11 mouse cellular contexts compared by ENCODE assay signal in the genomic region with DNA sequence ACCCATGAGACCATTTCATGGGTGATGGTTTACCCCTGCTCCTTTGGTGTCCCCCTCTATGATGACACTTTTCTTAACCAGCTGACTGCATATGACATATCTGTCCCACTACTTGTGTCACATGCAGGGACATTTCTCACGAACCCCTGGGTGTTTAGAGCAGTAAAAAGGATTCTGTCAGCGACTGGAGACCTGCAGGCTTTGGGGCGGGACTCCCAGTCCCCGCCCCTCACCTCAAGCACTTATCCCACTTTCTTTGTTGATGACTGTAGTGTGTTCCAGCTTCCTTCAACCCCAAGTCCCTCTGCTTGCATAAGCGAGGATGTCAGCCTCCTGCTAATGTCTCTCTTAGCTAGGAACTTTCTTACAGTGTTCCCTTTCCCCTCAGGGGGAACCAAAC. TPM values are rescaled to one million over a fixed set of nuclear protein-coding genes. Genes with fewer than 3 reads are reported as not detected.
DNase-seq lines count a peak whose midpoint lies in the region; ATAC-seq and TF ChIP-seq lines count a peak whose summit lies in the region.
"Had no signal": no experiment of that assay in that cellular context is flagged by ENCODE, and none has a peak within 500 bp of the region (broad histone marks: within the 10 kb centered on the region; RNA-seq: fewer than 3 reads in every experiment).

No protein-coding gene starts in this region.

- DNase-seq in limb, embryonic 10.5 days (ENCODE audit: low spot score), result no peak
- no peak for DNase-seq in liver, embryonic 14.5 days (ENCODE audit: low read depth in 3 of 3, low spot score in 3 of 3)
- DNase-seq in left cerebral cortex, adult 8-10 months (ENCODE audit: low spot score in 2 of 2), result no peak
- DNase-seq in natural killer cell, adult 2 months (ENCODE audit: low spot score in 2 of 2), result no peak
- DNase-seq in cerebellum, postnatal 14 days, result no peak
- DNase-seq: kidney, postnatal 25 days; thymus, postnatal 25 days had no signal

- ATAC-seq in limb, embryonic 13.5 days (ENCODE audit: low FRiP score, low read depth), result no peak
- no peak for ATAC-seq in embryonic facial prominence, embryonic 12.5 days (ENCODE audit: insufficient number of reproducible peaks, insufficient read depth, low FRiP score, low TSS enrichment)
- ATAC-seq in liver, embryonic 14.5 days (ENCODE audit: insufficient read depth), result no peak
- no peak for ATAC-seq in stomach, embryonic 14.5 days (ENCODE audit: insufficient number of reproducible peaks, insufficient read depth, low FRiP score, low read depth)

- H3K9me3 ChIP-seq in limb, embryonic 13.5 days, result no peaks in the 10 kb centered on the region
- no peaks in the 10 kb centered on the region for H3K9me3 ChIP-seq in limb, embryonic 10.5 days (replicated peaks)
- no peaks in the 10 kb centered on the region for H3K9me3 ChIP-seq in embryonic facial prominence, embryonic 12.5 days
- no peaks in the 10 kb centered on the region for H3K9me3 ChIP-seq in liver, embryonic 14.5 days (ENCODE audit: control insufficient read depth, low read length)
- H3K9me3 ChIP-seq in stomach, embryonic 14.5 days (ENCODE audit: control insufficient read depth, low read depth, low read length), result no peaks in the 10 kb centered on the region

- no peaks in the 10 kb centered on the region for H3K36me3 ChIP-seq in limb, embryonic 13.5 days
- H3K36me3 ChIP-seq in limb, embryonic 10.5 days, result no peaks in the 10 kb centered on the region
- no peaks in the 10 kb centered on the region for H3K36me3 ChIP-seq in embryonic facial prominence, embryonic 12.5 days
- no peaks in the 10 kb centered on the region for H3K36me3 ChIP-seq in liver, embryonic 14.5 days (replicated peaks; ENCODE audit: control insufficient read depth, insufficient read depth, low read depth)
- no peaks in the 10 kb centered on the region for H3K36me3 ChIP-seq in stomach, embryonic 14.5 days (ENCODE audit: control insufficient read depth, insufficient read depth, low read length)

- peaks cover 65% of the 10 kb centered on the region for H3K27me3 ChIP-seq in limb, embryonic 13.5 days
- peaks cover 92% of the 10 kb centered on the region for H3K27me3 ChIP-seq in limb, embryonic 10.5 days (ENCODE audit: low read depth, poor library complexity, severe bottlenecking)
- H3K27me3 ChIP-seq in embryonic facial prominence, embryonic 12.5 days, result peaks cover 56% of the 10 kb centered on the region
- H3K27me3 ChIP-seq in liver, embryonic 14.5 days (ENCODE audit: control insufficient read depth, insufficient read depth, low read length), result peaks cover 46% of the 10 kb centered on the region
- H3K27me3 ChIP-seq in stomach, embryonic 14.5 days (ENCODE audit: control insufficient read depth, insufficient read depth, low read length), result peaks cover 21% of the 10 kb centered on the region

- peaks cover 27% of the 10 kb centered on the region for H3K4me1 ChIP-seq in limb, embryonic 13.5 days
- peaks cover 36% of the 10 kb centered on the region for H3K4me1 ChIP-seq in limb, embryonic 10.5 days
- peaks cover 20% of the 10 kb centered on the region for H3K4me1 ChIP-seq in embryonic facial prominence, embryonic 12.5 days
- peaks cover 0 to 8% of the 10 kb centered on the region in 2 experiments; a peak in 2 of 4 replicates for H3K4me1 ChIP-seq in liver, embryonic 14.5 days (replicated peaks; ENCODE audit: control insufficient read depth in 2 of 2, insufficient read depth in 2 of 2, low read length in 1 of 2)
- peaks cover 8% of the 10 kb centered on the region; the same call in 1 of the 2 replicates for H3K4me1 ChIP-seq in stomach, embryonic 14.5 days (ENCODE audit: control insufficient read depth, insufficient read depth, low read length)

- no peak for TF ChIP-seq EP300 in liver, embryonic 14.5 days (IDR thresholded peaks at IDR 0.05; ENCODE audit: low read depth)

- peak overlapping the region; percentile 95 for H3K4me2 ChIP-seq in limb, embryonic 13.5 days (replicated peaks)
- no peak overlapping the region for H3K4me2 ChIP-seq in embryonic facial prominence, embryonic 12.5 days (replicated peaks)
- peak overlapping the region; percentile 42 for H3K4me2 ChIP-seq in liver, embryonic 14.5 days (ENCODE audit: low read depth)
- no peak overlapping the region for H3K4me2 ChIP-seq in stomach, embryonic 14.5 days (replicated peaks; ENCODE audit: low read depth, low read length)

- 48% methylated on average over 5 of the region's 5 CpGs for WGBS in limb, embryonic 13.5 days
- WGBS in limb, embryonic 10.5 days, result 21% methylated on average over 5 of the region's 5 CpGs
- 32% methylated on average over 5 of the region's 5 CpGs for WGBS in embryonic facial prominence, embryonic 12.5 days
- 26% methylated on average over 5 of the region's 5 CpGs for WGBS in liver, embryonic 14.5 days (ENCODE audit: insufficient replicate concordance)
- WGBS in stomach, embryonic 14.5 days, result 37% methylated on average over 5 of the region's 5 CpGs

- peak overlapping the region; percentile 62; the same call in 1 of the 2 replicates for H3K4me3 ChIP-seq in limb, embryonic 13.5 days
- no peak overlapping the region for H3K4me3 ChIP-seq in limb, embryonic 10.5 days
- 0 out of 2 replicates have a peak overlapping the region, but pooled peaks have one; percentile 55 for H3K4me3 ChIP-seq in embryonic facial prominence, embryonic 12.5 days
- H3K4me3 ChIP-seq in liver, embryonic 14.5 days (ENCODE audit: insufficient read depth in 1 of 2, low read depth in 2 of 2, low read length in 2 of 2), result no peak overlapping the region
- H3K4me3 ChIP-seq in stomach, embryonic 14.5 days (ENCODE audit: low read depth, low read length), result no peak overlapping the region

- H3K27ac ChIP-seq in limb, embryonic 13.5 days, result no peak overlapping the region
- no peak overlapping the region for H3K27ac ChIP-seq in limb, embryonic 10.5 days
- no peak overlapping the region for H3K27ac ChIP-seq in embryonic facial prominence, embryonic 12.5 days
- no peak overlapping the region for H3K27ac ChIP-seq in liver, embryonic 14.5 days
- peak overlapping the region; percentile 18; the same call in 1 of the 2 replicates for H3K27ac ChIP-seq in stomach, embryonic 14.5 days (ENCODE audit: low read length)
- H3K27ac ChIP-seq: hindbrain, embryonic 14.5 days had no signal

- no peak overlapping the region for H3K9ac ChIP-seq in limb, embryonic 13.5 days
- no peak overlapping the region for H3K9ac ChIP-seq in embryonic facial prominence, embryonic 12.5 days
- H3K9ac ChIP-seq in liver, embryonic 14.5 days (replicated peaks), result no peak overlapping the region
- H3K9ac ChIP-seq in stomach, embryonic 14.5 days (replicated peaks; ENCODE audit: low read depth, low read length), result no peak overlapping the region

- no peak for TF ChIP-seq CTCF in liver, embryonic 14.5 days (IDR thresholded peaks at IDR 0.05; ENCODE audit: low read depth)

RNA-seq across cellular contexts. Expression of gene Cebpa, which starts 2.0 kb away (rescaled TPM):
- 2.0 and 2.2 TPM in 2 replicates for polyA plus RNA-seq in limb, embryonic 13.5 days (2015; fragmentation: Nextera tagmentation; extraction: Ambion mirVana)
- 0.25 and 0.40 TPM in 2 replicates for polyA plus RNA-seq in limb, embryonic 10.5 days (2016; fragmentation: Nextera tagmentation; extraction: Ambion mirVana)
- polyA plus RNA-seq in embryonic facial prominence, embryonic 12.5 days (2016; fragmentation: Nextera tagmentation; extraction: Ambion mirVana), result 2.4 and 3.0 TPM in 2 replicates
- polyA plus RNA-seq in liver, embryonic 14.5 days (2012; rRNA removed), result 15.0 and 18.2 TPM in 2 replicates
- 6.5 and 7.1 TPM in 2 replicates for polyA plus RNA-seq in liver, embryonic 14.5 days (2014; fragmentation: Nextera tagmentation; extraction: Ambion mirVana)
- polyA plus RNA-seq in stomach, embryonic 14.5 days (2014; fragmentation: Nextera tagmentation; extraction: Ambion mirVana), result 3.7 and 4.0 TPM in 2 replicates
- 10 to 100 TPM in 3 of 4 experiments, 1 to 10 TPM in 1; 8.8 to 31.2 (median 15.8) TPM for total RNA-seq in left cerebral cortex, adult 8-10 months (2022)

Comparison
In these comparisons a context has a peak if more than half of its experiments do, and no peak if none do; other contexts are left out.
1. H3K4me3 ChIP-seq: peak in limb, embryonic 13.5 days (single experiment) and embryonic facial prominence, embryonic 12.5 days (single experiment); none in limb, embryonic 10.5 days (single experiment), liver, embryonic 14.5 days (0 of 2) and stomach, embryonic 14.5 days (single experiment).
2. H3K4me2 ChIP-seq: peak in limb, embryonic 13.5 days (single experiment) and liver, embryonic 14.5 days (single experiment); none in embryonic facial prominence, embryonic 12.5 days (single experiment) and stomach, embryonic 14.5 days (single experiment).